Mouse (Mus musculus) forebrain, embryonic 11.5 days (tissue): ENCODE data around the gene Slco4c1. TPM values are rescaled to one million over a fixed set of nuclear protein-coding genes. Genes with fewer than 3 reads are reported as not detected.
A peak's percentile ranks its signal among the peaks of the same experiment; 100 is the strongest.

Experiments used
- ATAC-seq: fragments of 200-750 bp; cut with Nextera tagmentation; replicated peaks from 2 replicates; pipeline ENCODE4 v1.8.0; 2017; ENCODE audit warnings: moderate TSS enrichment; ENCODE audit not compliant: low FRiP score
- DNase-seq: peaks from one replicate; pipeline ENCODE4 v3.0.0-alpha.2; 2017; ENCODE audit warnings: low spot score
- H3K27ac ChIP-seq: fragments of 300-500 bp; sonication (generic); 2 replicates; pipeline ENCODE4 v1.5.1; 2014; ENCODE audit warnings: low read depth, low read length
- H3K27me3 ChIP-seq: fragments of 300-500 bp; sonication (generic); 2 replicates; pipeline ENCODE4 v1.6.1; 2014; ENCODE audit warnings: mild to moderate bottlenecking, low read length, mixed read lengths; ENCODE audit not compliant: control insufficient read depth, insufficient read depth
- H3K36me3 ChIP-seq: fragments of 300-500 bp; sonication (generic); 2 replicates; pipeline ENCODE4 v1.6.1; 2014; ENCODE audit warnings: mild to moderate bottlenecking, low read length, moderate library complexity, mixed read lengths; ENCODE audit not compliant: control insufficient read depth, insufficient read depth
- H3K4me1 ChIP-seq: fragments of 300-500 bp; sonication (generic); replicated peaks from 2 replicates; pipeline ENCODE4 v1.6.1; 2014; ENCODE audit warnings: low read length, mixed read lengths; ENCODE audit not compliant: control insufficient read depth, insufficient read depth
- H3K4me2 ChIP-seq: fragments of 300-500 bp; sonication (generic); 2 replicates; pipeline ENCODE4 v1.6.1; 2014; ENCODE audit warnings: low read depth, mild to moderate bottlenecking, low read length, moderate library complexity, mixed read lengths; ENCODE audit not compliant: severe bottlenecking
- H3K4me3 ChIP-seq: fragments of 300-500 bp; sonication (generic); 2 replicates; pipeline ENCODE4 v1.5.1; 2014; ENCODE audit warnings: low read depth, low read length
- H3K9ac ChIP-seq: fragments of 300-500 bp; sonication (generic); 2 replicates; pipeline ENCODE4 v1.6.1; 2014; ENCODE audit warnings: low read length
- H3K9me3 ChIP-seq: fragments of 300-500 bp; sonication (generic); 2 replicates; pipeline ENCODE4 v1.6.1; 2016; ENCODE audit warnings: low read length, mixed read lengths; ENCODE audit not compliant: control insufficient read depth
- WGBS: fragments of 180-500 bp; shearing (Covaris S2); extraction: QIAGEN DNeasy Blood & Tissue Kit; methylation state at CpG from one replicate; pipeline ENCODE4 v1.1.7; 2014; 5-methylcytosine and 5-hydroxymethylcytosine counted together
- polyA plus RNA-seq: library from polyadenylated mRNA; unstranded; fragments of >200 nt; fragmentation: Nextera tagmentation; extraction: Ambion mirVana; gene quantifications from 2 replicates; pipeline ENCODE4 v1.2.1, GENCODE M21; 2014

Slco4c1 gene
- polyA plus RNA-seq, 1 experiment from 2014 or later: not detected

DNA sequence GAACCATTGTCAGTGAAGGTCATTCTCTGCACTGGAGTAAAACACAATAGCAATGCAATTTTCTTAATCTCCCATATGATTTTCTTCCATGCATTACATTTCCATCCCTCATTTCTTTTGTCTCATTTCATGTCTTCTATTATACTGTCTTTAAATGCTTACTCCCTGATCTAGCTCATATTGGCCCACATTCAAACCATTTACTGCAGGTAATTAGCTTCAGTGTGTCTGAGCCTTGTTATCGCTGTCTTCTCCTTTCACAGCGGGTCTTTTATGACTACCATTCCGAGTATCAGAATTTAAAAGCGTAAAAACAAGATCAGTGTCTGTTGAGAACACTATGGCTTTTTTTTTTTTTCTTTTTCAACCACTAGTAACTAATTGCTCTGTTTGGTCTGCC lies 77.3 kb downstream of the Slco4c1 start:
- H3K27me3 ChIP-seq: no peaks in the 10 kb centered on the region
- no peak overlapping the region for H3K4me2 ChIP-seq
- H3K4me3 ChIP-seq: no peak overlapping the region
- no peaks in the 10 kb centered on the region for H3K9me3 ChIP-seq
- H3K4me1 ChIP-seq: no peaks in the 10 kb centered on the region
- H3K27ac ChIP-seq: no peak overlapping the region
- DNase-seq: no peak
- 71% methylated on average over 4 of the region's 4 CpGs for WGBS
- 0 out of 2 replicates have a peak, but pooled peaks have one; percentile 28 for ATAC-seq
- no peaks in the 10 kb centered on the region for H3K36me3 ChIP-seq
- no peak overlapping the region for H3K9ac ChIP-seq

DNA sequence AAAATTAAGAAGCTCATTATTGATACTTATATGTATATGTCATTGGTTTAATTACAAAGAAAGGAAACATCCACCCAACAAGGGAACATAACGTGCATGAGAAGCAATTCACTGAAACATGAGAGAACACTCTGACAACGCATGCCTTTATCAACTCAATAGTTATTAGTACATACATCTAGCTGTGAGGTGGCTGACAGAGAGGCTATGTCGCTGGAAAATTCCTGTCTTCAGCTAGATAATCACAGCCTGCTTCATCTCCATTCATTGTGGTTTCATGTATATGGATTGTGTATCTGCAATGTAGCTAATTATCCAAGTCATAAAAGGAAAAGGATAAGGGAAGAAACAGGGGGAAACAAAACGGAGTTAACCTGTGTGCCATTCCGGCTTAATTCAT lies 77.7 kb downstream of the Slco4c1 start:
- 81% methylated on average over 5 of the region's 5 CpGs for WGBS
- ATAC-seq: no peak
- Histone ChIP-seq H3K27me3 (no peaks in the 10 kb centered on the region), H3K4me1 (no peaks in the 10 kb centered on the region), H3K9ac (no peak overlapping the region), H3K9me3 (no peaks in the 10 kb centered on the region), H3K4me2 (no peak overlapping the region), H3K36me3 (no peaks in the 10 kb centered on the region), H3K27ac (no peak overlapping the region), H3K4me3 (no peak overlapping the region)
- DNase-seq: no peak

DNA sequence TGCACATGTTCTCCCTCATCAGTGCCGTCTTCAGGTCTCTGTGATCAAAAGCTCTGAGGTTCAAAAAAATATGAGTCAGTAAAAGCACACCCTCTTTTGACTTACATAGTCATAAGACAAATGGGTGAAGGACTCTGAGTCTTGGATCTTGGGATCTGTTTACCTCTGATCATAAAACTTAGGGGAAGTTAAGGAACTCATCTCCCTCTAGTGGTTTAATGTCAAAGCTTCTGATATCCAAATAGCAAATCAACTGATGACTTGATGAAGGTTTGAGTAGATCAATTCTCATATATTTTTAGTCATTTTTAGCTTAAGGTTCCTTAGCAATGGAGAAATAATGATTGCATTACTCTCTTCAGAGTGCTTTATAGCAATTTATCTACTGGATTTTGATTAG lies 82.7 kb downstream of the Slco4c1 start:
- no peak overlapping the region for H3K4me2 ChIP-seq
- no peaks in the 10 kb centered on the region for H3K4me1 ChIP-seq
- no peak overlapping the region for H3K4me3 ChIP-seq
- H3K27ac ChIP-seq: no peak overlapping the region
- no peak for DNase-seq
- H3K9ac ChIP-seq: no peak overlapping the region
- ATAC-seq: no peak
- no peaks in the 10 kb centered on the region for H3K9me3 ChIP-seq
- H3K36me3 ChIP-seq: no peaks in the 10 kb centered on the region
- 90% methylated on average over 1 of the region's 1 CpGs for WGBS
- no peaks in the 10 kb centered on the region for H3K27me3 ChIP-seq

DNA sequence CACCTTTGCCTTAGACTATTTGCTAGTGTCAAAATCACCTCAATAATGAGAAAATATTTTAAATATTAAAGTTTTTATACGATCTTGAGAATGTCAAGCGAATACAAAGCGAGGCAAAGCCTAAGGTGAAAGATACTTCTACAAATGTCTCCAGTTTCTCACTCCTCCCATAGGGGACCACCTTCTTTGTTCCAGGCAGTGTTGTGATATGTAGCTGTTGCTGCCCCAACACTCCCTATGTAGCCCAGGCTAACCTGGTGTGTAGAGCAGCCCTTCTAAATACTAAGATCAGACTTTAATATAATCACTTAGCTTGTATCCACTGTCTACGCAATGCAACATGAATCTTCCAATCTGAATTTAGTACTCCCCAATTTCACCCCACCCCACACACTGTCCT lies 97.8 kb downstream of the Slco4c1 start:
- Histone ChIP-seq H3K4me3 (no peak overlapping the region), H3K27me3 (no peaks in the 10 kb centered on the region), H3K9ac (no peak overlapping the region), H3K9me3 (no peaks in the 10 kb centered on the region), H3K4me2 (no peak overlapping the region), H3K27ac (no peak overlapping the region), H3K36me3 (no peaks in the 10 kb centered on the region), H3K4me1 (no peaks in the 10 kb centered on the region)
- ATAC-seq (no peak), DNase-seq (no peak)
- whole genome bisulfite sequencing: 92% methylated on average over 4 of the region's 4 CpGs

DNA sequence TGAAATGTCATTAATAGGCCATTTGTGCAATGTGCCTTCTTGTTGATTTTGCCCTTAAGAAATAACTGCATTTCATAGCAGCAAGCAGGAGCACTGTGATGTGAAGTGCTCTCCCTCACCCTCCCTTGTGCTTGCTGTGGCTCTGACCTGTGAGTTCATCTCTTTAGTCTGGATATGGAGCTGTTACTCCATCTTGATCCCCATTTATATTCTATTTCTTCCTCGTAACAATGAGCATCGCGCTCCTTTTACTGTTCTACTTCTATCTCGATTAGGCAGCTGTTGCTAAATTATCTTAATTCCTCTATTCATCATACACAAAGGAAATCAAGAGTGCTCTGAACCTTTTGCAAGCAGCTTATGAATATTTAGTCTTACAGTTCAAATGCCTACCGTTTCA lies 98.3 kb downstream of the Slco4c1 start:
- no peak overlapping the region for H3K9ac ChIP-seq
- H3K4me3 ChIP-seq: no peak overlapping the region
- H3K27ac ChIP-seq: no peak overlapping the region
- DNase-seq: no peak
- H3K36me3 ChIP-seq: no peaks in the 10 kb centered on the region
- no peaks in the 10 kb centered on the region for H3K27me3 ChIP-seq
- no peaks in the 10 kb centered on the region for H3K9me3 ChIP-seq
- no peaks in the 10 kb centered on the region for H3K4me1 ChIP-seq
- 0 out of 2 replicates have a peak, but pooled peaks have one; percentile 42 for ATAC-seq
- H3K4me2 ChIP-seq: no peak overlapping the region
- 74% methylated on average over 5 of the region's 5 CpGs for WGBS

DNA sequence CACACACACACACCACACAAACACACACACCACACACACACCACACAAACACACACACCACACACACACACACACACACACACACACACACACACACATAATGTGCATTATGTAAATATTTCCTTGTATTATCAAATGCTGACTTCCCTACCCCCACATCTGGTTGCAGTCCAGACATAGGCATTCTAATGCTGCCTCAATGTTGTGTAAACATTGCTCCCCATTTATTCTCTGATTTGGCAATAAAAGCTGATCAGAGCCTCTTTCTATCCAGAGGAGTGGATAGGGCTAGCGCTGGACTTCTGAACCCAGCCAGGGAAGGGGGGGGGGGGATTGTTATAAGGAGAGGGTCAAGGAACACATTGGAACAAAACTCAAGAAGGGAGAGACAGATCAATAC lies 101.7 kb downstream of the Slco4c1 start:
- H3K27ac ChIP-seq: no peak overlapping the region
- ATAC-seq: no peak
- WGBS: 100% methylated on average over 1 of the region's 1 CpGs
- H3K4me1 ChIP-seq: no peaks in the 10 kb centered on the region
- H3K9me3 ChIP-seq: no peaks in the 10 kb centered on the region
- no peak overlapping the region for H3K4me2 ChIP-seq
- H3K36me3 ChIP-seq: no peaks in the 10 kb centered on the region
- no peaks in the 10 kb centered on the region for H3K27me3 ChIP-seq
- H3K4me3 ChIP-seq: no peak overlapping the region
- DNase-seq: no peak
- no peak overlapping the region for H3K9ac ChIP-seq

DNA sequence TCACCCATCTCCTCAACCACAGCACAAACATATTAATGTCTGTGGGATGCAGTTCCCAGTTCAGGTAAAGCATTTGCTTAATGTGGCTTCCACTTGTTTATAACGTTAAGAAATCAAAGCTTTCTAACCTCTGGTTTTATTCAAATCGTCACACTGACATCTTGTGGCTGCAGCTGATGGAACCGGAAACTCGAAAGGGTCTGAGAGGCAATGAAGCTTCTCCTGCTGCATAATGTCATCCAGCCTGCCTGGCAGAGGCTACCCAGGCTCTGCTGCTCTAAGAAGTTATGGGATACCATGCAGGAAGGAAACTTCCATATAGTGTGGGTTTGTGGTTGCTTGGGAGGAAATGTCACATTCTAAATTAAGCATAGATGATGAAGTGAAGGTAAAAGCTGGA lies 103.7 kb downstream of the Slco4c1 start:
- Histone ChIP-seq H3K4me3 (no peak overlapping the region), H3K9ac (no peak overlapping the region), H3K27ac (no peak overlapping the region), H3K27me3 (no peaks in the 10 kb centered on the region), H3K9me3 (no peaks in the 10 kb centered on the region), H3K4me1 (no peaks in the 10 kb centered on the region), H3K4me2 (no peak overlapping the region), H3K36me3 (no peaks in the 10 kb centered on the region)
- DNase-seq (peak; percentile 48), ATAC-seq (no peak)
- 31% methylated on average over 4 of the region's 4 CpGs for WGBS

DNA sequence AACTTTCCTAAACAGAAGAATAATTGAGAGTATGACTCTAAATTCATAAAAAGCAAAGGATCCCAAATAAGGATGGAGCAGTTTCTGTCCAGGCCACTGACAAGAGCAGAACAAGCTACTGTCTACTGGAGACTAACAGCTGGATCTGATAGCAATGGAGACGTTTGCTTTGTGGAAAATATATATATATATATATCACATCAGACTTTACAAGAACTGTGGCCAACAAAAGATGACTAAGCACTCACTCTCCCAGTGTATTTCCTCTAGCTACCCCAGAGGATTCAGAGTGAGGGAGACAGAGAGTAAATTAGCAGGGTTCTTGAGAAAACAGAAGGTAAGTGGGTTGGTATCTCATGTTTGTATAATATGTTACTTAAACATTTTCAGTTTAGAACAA lies 105.4 kb downstream of the Slco4c1 start:
- ATAC-seq: no peak
- Histone ChIP-seq H3K27ac (no peak overlapping the region), H3K4me2 (no peak overlapping the region), H3K9ac (no peak overlapping the region), H3K4me1 (no peaks in the 10 kb centered on the region), H3K4me3 (no peak overlapping the region), H3K27me3 (no peaks in the 10 kb centered on the region), H3K36me3 (no peaks in the 10 kb centered on the region), H3K9me3 (no peaks in the 10 kb centered on the region)
- 88% methylated on average over 1 of the region's 1 CpGs for WGBS
- no peak for DNase-seq
